Mouse (Mus musculus) limb, embryonic 11.5 days (tissue): ENCODE results near the gene Crabp1. TPM values are rescaled to one million over a fixed set of nuclear protein-coding genes. Genes with fewer than 3 reads are reported as not detected.

Experiments
- ATAC-seq: fragments of 200-750 bp; cut with Nextera tagmentation; 2 replicates; pipeline ENCODE4 v1.8.0; 2017; ENCODE audit warnings: low read depth; ENCODE audit not compliant: insufficient number of reproducible peaks, low FRiP score, low TSS enrichment
- DNase-seq: peaks from one replicate; pipeline ENCODE4 v3.0.0-alpha.2; 2015; ENCODE audit warnings: low spot score
- H3K27ac ChIP-seq: fragments of 300-500 bp; sonication (generic); replicated peaks from 2 replicates; pipeline ENCODE4 v1.5.1; 2014; ENCODE audit warnings: low read depth, mild to moderate bottlenecking, low read length
- H3K27me3 ChIP-seq: fragments of 300-500 bp; sonication (generic); 2 replicates; pipeline ENCODE4 v1.6.1; 2014; ENCODE audit warnings: mild to moderate bottlenecking, low read length, mixed read lengths; ENCODE audit not compliant: control insufficient read depth, insufficient read depth
- H3K36me3 ChIP-seq: fragments of 300-500 bp; sonication (generic); 2 replicates; pipeline ENCODE4 v1.6.1; 2014; ENCODE audit warnings: mild to moderate bottlenecking, low read length, moderate library complexity, mixed read lengths; ENCODE audit not compliant: control insufficient read depth, insufficient read depth
- H3K4me1 ChIP-seq: fragments of 300-500 bp; sonication (generic); 2 replicates; pipeline ENCODE4 v1.6.1; 2014; ENCODE audit warnings: low read length, mixed read lengths; ENCODE audit not compliant: control insufficient read depth, insufficient read depth
- H3K4me2 ChIP-seq: fragments of 300-500 bp; sonication (generic); 2 replicates; pipeline ENCODE4 v1.6.1; 2014; ENCODE audit warnings: low read depth, mild to moderate bottlenecking, moderate library complexity; ENCODE audit not compliant: severe bottlenecking
- H3K4me3 ChIP-seq: fragments of 300-500 bp; sonication (generic); 2 replicates; pipeline ENCODE4 v1.5.1; 2014; ENCODE audit warnings: low read depth, low read length
- H3K9ac ChIP-seq: fragments of 300-500 bp; sonication (generic); 2 replicates; pipeline ENCODE4 v1.6.1; 2014; ENCODE audit warnings: mild to moderate bottlenecking, low read length
- H3K9me3 ChIP-seq: fragments of 300-500 bp; sonication (generic); 2 replicates; pipeline ENCODE4 v1.6.1; 2016; ENCODE audit warnings: low read length; ENCODE audit not compliant: control insufficient read depth
- WGBS: fragments of 180-500 bp; shearing (Covaris S2); extraction: QIAGEN DNeasy Blood & Tissue Kit; methylation state at CpG from one replicate; pipeline ENCODE4 v1.1.7; 2014; 5-methylcytosine and 5-hydroxymethylcytosine counted together
- polyA plus RNA-seq: library from polyadenylated mRNA; unstranded; fragments of >200 nt; fragmentation: Nextera tagmentation; extraction: Ambion mirVana; gene quantifications from 2 replicates; pipeline ENCODE4 v1.2.1, GENCODE M21; 2014

The Crabp1 gene
- polyA plus RNA-seq, 1 experiment from 2014 or later, result 359 TPM

GRCm38 (mm10) chr9:54734639-54735252 is 29.8 kb upstream of the Crabp1 start:
- peaks cover 5% of the 10 kb centered on the region for H3K4me1 ChIP-seq
- peak overlapping the region; percentile 74 for H3K4me2 ChIP-seq
- DNase-seq (no peak), ATAC-seq (no peak)
- WGBS, result 22% methylated on average over 11 of the region's 11 CpGs
- H3K27me3 ChIP-seq, result no peaks in the 10 kb centered on the region
- H3K36me3 ChIP-seq, result no peaks in the 10 kb centered on the region
- no peaks in the 10 kb centered on the region for H3K9me3 ChIP-seq
- H3K9ac ChIP-seq, result no peak overlapping the region; the same call in 1 of the 2 replicates
- peak overlapping the region; percentile 68 for H3K4me3 ChIP-seq
- no peak overlapping the region for H3K27ac ChIP-seq

- Histone ChIP-seq H3K4me2 (no peak overlapping the region), H3K4me3 (no peak overlapping the region), H3K27ac (no peak overlapping the region), H3K9me3 (no peaks in the 10 kb centered on the region), H3K4me1 (peaks cover 5% of the 10 kb centered on the region), H3K9ac (no peak overlapping the region), H3K36me3 (no peaks in the 10 kb centered on the region), H3K27me3 (no peaks in the 10 kb centered on the region)
- DNase-seq (peak; percentile 85), ATAC-seq (no peak)
- 19% methylated on average over 9 of the region's 9 CpGs for WGBS
These were observed 28.3 kb upstream of the Crabp1 start for GRCm38 (mm10) chr9:54736284-54736701.

- Histone ChIP-seq H3K4me3 (no peak overlapping the region), H3K27ac (no peak overlapping the region), H3K4me1 (peaks cover 3% of the 10 kb centered on the region), H3K9ac (no peak overlapping the region), H3K27me3 (no peaks in the 10 kb centered on the region), H3K36me3 (no peaks in the 10 kb centered on the region), H3K4me2 (no peak overlapping the region), H3K9me3 (no peaks in the 10 kb centered on the region)
- ATAC-seq (no peak), DNase-seq (peak; percentile 81)
- 19% methylated on average over 3 of the region's 3 CpGs for WGBS
These were observed 26.2 kb upstream of the Crabp1 start for GRCm38 (mm10) chr9:54738376-54738775.

- WGBS, result 77% methylated on average over 4 of the region's 4 CpGs
- Histone ChIP-seq H3K36me3 (no peaks in the 10 kb centered on the region), H3K4me2 (no peak overlapping the region), H3K9ac (no peak overlapping the region), H3K27me3 (no peaks in the 10 kb centered on the region), H3K9me3 (no peaks in the 10 kb centered on the region), H3K27ac (no peak overlapping the region), H3K4me3 (no peak overlapping the region), H3K4me1 (no peaks in the 10 kb centered on the region)
- ATAC-seq (no peak), DNase-seq (no peak)
These were observed 20.7 kb upstream of the Crabp1 start for GRCm38 (mm10) chr9:54743891-54744290.

- H3K4me3 ChIP-seq, result no peak overlapping the region
- H3K27ac ChIP-seq, result no peak overlapping the region
- ATAC-seq (no peak), DNase-seq (no peak)
- H3K36me3 ChIP-seq, result no peaks in the 10 kb centered on the region
- no peak overlapping the region for H3K9ac ChIP-seq
- no peaks in the 10 kb centered on the region for H3K4me1 ChIP-seq
- H3K27me3 ChIP-seq, result no peaks in the 10 kb centered on the region
- H3K4me2 ChIP-seq, result no peak overlapping the region
- WGBS, result 48% methylated on average over 13 of the region's 13 CpGs
- H3K9me3 ChIP-seq, result no peaks in the 10 kb centered on the region
These were observed 18.7 kb upstream of the Crabp1 start for GRCm38 (mm10) chr9:54745740-54746370.

GRCm38 (mm10) chr9:54750215-54750981 is 14.2 kb upstream of the Crabp1 start:
- Histone ChIP-seq H3K4me2 (no peak overlapping the region), H3K27me3 (0 out of 2 replicates have a peak, but pooled peaks cover 2% of the 10 kb centered on the region), H3K9ac (no peak overlapping the region), H3K4me1 (peaks cover 5% of the 10 kb centered on the region; the same call in 1 of the 2 replicates), H3K9me3 (no peaks in the 10 kb centered on the region), H3K4me3 (no peak overlapping the region), H3K36me3 (no peaks in the 10 kb centered on the region), H3K27ac (no peak overlapping the region)
- DNase-seq, result no peak
- 88% methylated on average over 7 of the region's 7 CpGs for WGBS
- no peak for ATAC-seq

- 79% methylated on average over 2 of the region's 2 CpGs for whole genome bisulfite sequencing
- Histone ChIP-seq H3K4me3 (no peak overlapping the region), H3K4me2 (no peak overlapping the region)
These were observed 12.9 kb upstream of the Crabp1 start for GRCm38 (mm10) chr9:54751684-54752083.

GRCm38 (mm10) chr9:54752201-54752943 is 12.2 kb upstream of the Crabp1 start:
- no peaks in the 10 kb centered on the region for H3K9me3 ChIP-seq
- 8% methylated on average over 21 of the region's 21 CpGs for WGBS
- ATAC-seq, result no peak
- 0 out of 2 replicates have a peak overlapping the region, but pooled peaks have one; percentile 3 for H3K9ac ChIP-seq
- DNase-seq, result peak; percentile 40
- no peaks in the 10 kb centered on the region for H3K36me3 ChIP-seq
- H3K27me3 ChIP-seq, result 0 out of 2 replicates have a peak, but pooled peaks cover 2% of the 10 kb centered on the region
- no peak overlapping the region for H3K4me2 ChIP-seq
- no peak overlapping the region for H3K27ac ChIP-seq
- peaks cover 5% of the 10 kb centered on the region; the same call in 1 of the 2 replicates for H3K4me1 ChIP-seq
- no peak overlapping the region for H3K4me3 ChIP-seq

More at GRCm38 (mm10) chr9:54751684-54752083, 12.9 kb upstream of the Crabp1 start:
- no peak for DNase-seq
- no peak for ATAC-seq
- Histone ChIP-seq H3K36me3 (no peaks in the 10 kb centered on the region), H3K9me3 (no peaks in the 10 kb centered on the region), H3K27me3 (0 out of 2 replicates have a peak, but pooled peaks cover 2% of the 10 kb centered on the region), H3K9ac (no peak overlapping the region), H3K4me1 (peaks cover 5% of the 10 kb centered on the region; the same call in 1 of the 2 replicates), H3K27ac (no peak overlapping the region)
